Mouse (Mus musculus) R1 (cell line): ENCODE results near the gene Cdh26.

ENCODE experiments used
- DNase-seq: peaks from one replicate; pipeline ENCODE4 v3.0.0-alpha.2; 2018; ENCODE audit warnings: low read depth, low spot score

Gene Cdh26

DNA sequence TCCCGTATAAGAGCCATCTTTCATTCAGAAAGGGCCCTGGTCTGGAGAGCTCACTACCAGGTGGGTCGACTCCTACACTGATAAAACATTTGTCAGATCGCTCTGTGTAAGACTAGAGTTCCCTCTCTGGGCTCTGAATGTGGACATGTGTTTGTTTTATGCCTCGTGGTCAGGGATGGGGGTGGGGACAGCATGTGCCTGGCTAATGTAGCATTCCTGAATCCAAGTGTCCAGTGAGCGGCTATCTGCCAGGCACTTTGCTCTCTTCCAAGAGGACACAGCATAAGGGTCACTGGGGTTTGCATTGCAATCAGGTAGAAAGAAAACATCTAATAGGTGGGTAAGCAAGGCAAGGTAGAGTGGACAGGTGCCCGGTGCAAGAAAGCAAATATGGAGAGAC is 77.9 kb downstream of the Cdh26 start:
- DNase-seq, result no peak

- peak; percentile 73 for DNase-seq
Observed at GRCm38 (mm10) chr2:178513043-178513442, 82.7 kb downstream of the Cdh26 start.

DNA sequence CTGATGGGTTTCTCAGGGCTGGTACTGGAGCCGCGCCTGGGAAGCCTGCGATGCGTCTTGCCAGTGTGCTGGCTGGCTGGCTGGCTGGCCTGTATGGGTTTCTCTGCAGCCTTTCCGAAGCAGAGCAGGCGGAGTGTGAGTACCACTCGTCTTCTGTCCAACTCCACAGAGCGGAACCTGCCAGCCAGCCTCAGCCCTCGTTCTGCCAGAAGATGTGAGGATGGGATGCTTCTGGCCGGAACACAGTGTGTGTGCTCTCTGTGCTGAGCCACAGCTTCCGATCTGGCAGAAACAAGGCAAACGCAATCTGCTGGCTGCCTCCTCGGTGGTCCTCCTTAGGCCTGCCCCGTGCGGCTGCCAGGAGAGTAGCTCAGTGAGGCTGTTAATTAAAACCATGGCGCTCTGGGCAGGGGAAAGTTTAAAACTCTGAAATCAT is 83.3 kb downstream of the Cdh26 start:
- DNase-seq, result peak; percentile 32

DNA sequence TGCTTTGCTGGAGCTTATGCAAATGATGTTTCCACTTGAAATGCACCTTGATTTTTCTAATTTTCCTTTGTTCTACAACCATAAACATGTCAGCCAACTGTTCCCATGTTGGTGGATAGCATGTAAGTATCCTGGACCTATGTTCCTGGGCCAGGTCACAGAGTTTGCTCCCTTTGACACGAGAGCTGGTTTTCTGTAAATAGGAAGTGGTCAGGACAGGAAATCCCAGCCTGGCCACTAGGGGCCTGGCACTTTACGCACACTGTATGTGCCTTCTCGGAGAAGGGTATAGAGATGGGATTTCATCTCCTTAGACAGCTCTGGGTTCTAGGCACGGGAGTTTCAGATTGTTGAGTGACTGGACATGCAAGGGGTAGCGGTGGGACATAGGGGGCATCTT is 86.1 kb downstream of the Cdh26 start:
- DNase-seq, result no peak

- no peak for DNase-seq
Observed at GRCm38 (mm10) chr2:178516941-178517340, 86.6 kb downstream of the Cdh26 start.

DNA sequence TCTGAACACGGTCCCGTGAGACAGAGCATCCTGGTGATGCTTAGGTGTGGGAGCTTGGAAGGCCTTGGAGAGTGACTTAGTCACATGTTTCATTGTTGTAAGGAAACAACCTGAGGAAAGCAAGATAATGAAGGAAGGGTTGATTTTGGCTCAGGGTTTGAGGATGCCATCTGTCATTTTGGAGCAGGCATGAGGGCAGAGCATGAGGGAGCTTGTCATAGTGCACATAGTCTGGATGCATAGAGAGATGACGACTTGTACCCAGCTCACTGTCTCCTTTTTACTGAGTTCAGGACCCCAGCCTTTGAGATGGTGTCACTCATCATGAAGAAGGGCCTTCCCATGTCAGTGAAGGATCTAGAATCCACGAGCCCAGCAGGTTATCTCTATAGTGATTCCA is 89.0 kb downstream of the Cdh26 start:
- no peak for DNase-seq

DNA sequence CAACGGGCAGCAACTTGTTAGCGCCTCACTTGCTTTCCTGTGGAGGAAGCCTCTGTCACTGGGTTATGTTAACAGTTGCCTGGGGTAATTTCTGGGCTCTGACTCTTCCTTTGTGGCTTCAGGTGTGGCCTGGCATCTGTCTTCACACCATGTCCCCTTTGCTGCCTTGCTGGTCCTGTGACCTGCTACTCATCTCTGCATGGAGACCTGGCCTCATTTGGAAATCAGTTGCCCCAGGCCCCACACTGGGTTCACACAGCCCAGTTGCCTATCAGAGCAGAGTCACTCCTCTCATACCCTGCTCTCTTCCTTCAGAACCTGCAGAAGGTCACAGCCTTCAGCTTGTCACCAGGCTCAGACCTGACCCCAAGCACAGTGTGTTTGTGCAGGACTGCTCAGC is 89.9 kb downstream of the Cdh26 start:
- DNase-seq, result no peak

GRCm38 (mm10) chr2:178522331-178522730 is 92.0 kb downstream of the Cdh26 start:
- DNase-seq, result no peak

- DNase-seq, result no peak
Observed at GRCm38 (mm10) chr2:178522786-178523185, 92.5 kb downstream of the Cdh26 start.

DNA sequence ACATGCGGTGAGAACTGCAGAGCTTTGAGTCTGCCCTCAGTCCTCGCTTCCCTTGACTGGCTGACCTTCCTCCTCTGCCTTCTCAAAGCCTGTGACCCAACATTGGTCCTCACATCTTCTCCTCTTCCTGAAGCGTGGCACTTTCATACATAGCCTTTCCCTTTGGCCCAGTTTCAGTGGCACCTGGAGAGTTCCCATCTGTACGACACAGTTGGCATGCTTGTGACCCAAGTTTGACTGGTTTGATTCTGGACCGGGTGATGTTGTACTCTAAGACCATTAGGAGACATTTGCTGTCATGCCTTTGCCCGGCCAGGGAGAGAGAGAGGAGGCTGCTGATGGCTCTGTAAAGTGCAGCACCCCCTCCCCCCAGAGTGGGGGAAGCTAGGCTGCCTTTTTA is 96.4 kb downstream of the Cdh26 start:
- no peak for DNase-seq

DNA sequence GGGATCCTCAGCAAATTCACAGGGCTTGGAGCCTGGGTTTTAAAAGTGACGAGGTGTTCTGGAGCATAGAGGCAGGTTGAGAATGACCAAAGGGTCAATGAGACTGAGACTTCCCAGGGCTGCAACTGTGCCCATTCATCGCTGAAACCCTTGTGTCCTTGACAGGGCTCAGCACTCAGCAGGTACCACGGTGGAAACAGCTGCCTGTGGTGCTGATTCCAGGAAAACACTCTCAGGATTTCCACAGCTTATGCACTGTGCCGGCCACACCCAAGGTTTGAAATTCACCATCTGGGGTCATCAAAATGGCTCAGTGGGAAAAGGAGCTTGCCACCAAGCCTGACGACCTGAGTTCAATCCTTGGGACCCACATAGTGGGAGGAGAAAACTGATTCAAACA is 100.9 kb downstream of the Cdh26 start:
- peak; percentile 63 for DNase-seq

- DNase-seq, result no peak
Observed at GRCm38 (mm10) chr2:178536574-178536973, 106.2 kb downstream of the Cdh26 start.
